Mouse (Mus musculus): ENCODE results near the gene Lrfn2. TPM values are rescaled to one million over a fixed set of nuclear protein-coding genes. Genes with fewer than 3 reads are reported as not detected.

The Lrfn2 gene
- polyA plus RNA-seq, 1 experiment from 2014 or later = not detected

DNA sequence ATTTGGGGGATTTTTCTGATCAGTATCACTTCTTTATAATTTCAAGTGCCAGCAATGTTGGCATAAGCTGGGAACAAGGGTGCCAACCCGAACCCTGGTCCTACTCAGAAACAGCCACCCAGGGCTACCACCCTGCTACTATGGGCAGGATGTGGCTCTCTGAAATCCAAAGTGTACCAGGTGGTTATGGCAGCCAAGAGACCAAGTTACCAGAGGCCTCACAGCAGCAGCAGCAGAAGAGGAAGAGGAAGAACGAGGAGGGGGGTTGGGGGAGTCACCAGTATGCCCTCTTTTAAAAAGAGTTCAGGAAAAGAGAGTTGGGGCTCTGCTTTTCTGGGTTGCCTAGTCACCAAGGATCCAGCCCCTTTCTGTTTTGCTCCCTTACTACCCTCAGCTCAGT lies 147.5 kb downstream of the Lrfn2 start:
- no peaks in the 10 kb centered on the region for H3K9me3 ChIP-seq (replicated peaks)
- 0 out of 2 replicates have a peak, but pooled peaks cover 3% of the 10 kb centered on the region for H3K4me1 ChIP-seq (replicated peaks)
- H3K27ac ChIP-seq (ENCODE audit: poor library complexity, severe bottlenecking) = no peak overlapping the region
- no peak overlapping the region for H3K4me3 ChIP-seq
- H3K9ac ChIP-seq = no peak overlapping the region
- 69% methylated on average over 2 of the region's 2 CpGs for WGBS
- H3K36me3 ChIP-seq = no peaks in the 10 kb centered on the region
- ATAC-seq (ENCODE audit: insufficient number of reproducible peaks, low FRiP score) = no peak
- H3K27me3 ChIP-seq (replicated peaks) = peaks cover 89% of the 10 kb centered on the region
- H3K4me2 ChIP-seq = no peak overlapping the region

GRCm38 (mm10) chr17:49083594-49084380 lies 151.6 kb downstream of the Lrfn2 start:
- no peak overlapping the region for H3K4me2 ChIP-seq
- no peak overlapping the region for H3K4me3 ChIP-seq
- H3K27ac ChIP-seq (ENCODE audit: poor library complexity, severe bottlenecking) = no peak overlapping the region
- H3K9me3 ChIP-seq (replicated peaks) = no peaks in the 10 kb centered on the region; the same call in 1 of the 2 replicates
- no peak overlapping the region for H3K9ac ChIP-seq
- H3K4me1 ChIP-seq (replicated peaks) = no peaks in the 10 kb centered on the region
- no peaks in the 10 kb centered on the region for H3K36me3 ChIP-seq
- no peak for ATAC-seq (ENCODE audit: insufficient number of reproducible peaks, low FRiP score)
- peaks cover 92% of the 10 kb centered on the region for H3K27me3 ChIP-seq (replicated peaks)
- 74% methylated on average over 9 of the region's 9 CpGs for WGBS

- Histone ChIP-seq H3K9ac (no peak overlapping the region), H3K36me3 (no peaks in the 10 kb centered on the region), H3K27me3 (replicated peaks) (peaks cover 92% of the 10 kb centered on the region), H3K4me3 (no peak overlapping the region), H3K9me3 (replicated peaks) (no peaks in the 10 kb centered on the region; the same call in 1 of the 2 replicates), H3K4me1 (replicated peaks) (no peaks in the 10 kb centered on the region), H3K27ac (ENCODE audit: poor library complexity, severe bottlenecking) (no peak overlapping the region), H3K4me2 (no peak overlapping the region)
- ATAC-seq (ENCODE audit: insufficient number of reproducible peaks, low FRiP score) = no peak
- 81% methylated on average over 4 of the region's 4 CpGs for WGBS
Measured at GRCm38 (mm10) chr17:49085111-49085510, 152.9 kb downstream of the Lrfn2 start.

GRCm38 (mm10) chr17:49096781-49097544 lies 164.8 kb downstream of the Lrfn2 start:
- no peak overlapping the region for H3K4me3 ChIP-seq
- 69% methylated on average over 16 of the region's 16 CpGs for WGBS
- H3K9ac ChIP-seq = no peak overlapping the region
- no peak overlapping the region for H3K27ac ChIP-seq (ENCODE audit: poor library complexity, severe bottlenecking)
- ATAC-seq (ENCODE audit: insufficient number of reproducible peaks, low FRiP score) = no peak
- H3K9me3 ChIP-seq (replicated peaks) = no peaks in the 10 kb centered on the region; the same call in 1 of the 2 replicates
- no peaks in the 10 kb centered on the region for H3K36me3 ChIP-seq
- no peaks in the 10 kb centered on the region for H3K4me1 ChIP-seq (replicated peaks)
- H3K4me2 ChIP-seq = no peak overlapping the region
- H3K27me3 ChIP-seq (replicated peaks) = peaks cover 77% of the 10 kb centered on the region

GRCm38 (mm10) chr17:49111399-49111798 lies 179.2 kb downstream of the Lrfn2 start:
- Histone ChIP-seq H3K4me2 (no peak overlapping the region), H3K27ac (ENCODE audit: poor library complexity, severe bottlenecking) (no peak overlapping the region), H3K27me3 (replicated peaks) (peaks cover 21% of the 10 kb centered on the region), H3K4me3 (no peak overlapping the region), H3K36me3 (no peaks in the 10 kb centered on the region), H3K9ac (no peak overlapping the region), H3K4me1 (replicated peaks) (no peaks in the 10 kb centered on the region), H3K9me3 (replicated peaks) (peaks cover 5% of the 10 kb centered on the region; the same call in 1 of the 2 replicates)
- no peak for ATAC-seq (ENCODE audit: insufficient number of reproducible peaks, low FRiP score)
- 81% methylated on average over 3 of the region's 3 CpGs for WGBS

GRCm38 (mm10) chr17:49111911-49112310 lies 179.7 kb downstream of the Lrfn2 start:
- H3K9ac ChIP-seq = no peak overlapping the region
- WGBS = 76% methylated on average over 2 of the region's 2 CpGs
- H3K36me3 ChIP-seq = no peaks in the 10 kb centered on the region
- no peak for ATAC-seq (ENCODE audit: insufficient number of reproducible peaks, low FRiP score)
- H3K4me1 ChIP-seq (replicated peaks) = no peaks in the 10 kb centered on the region
- peaks cover 17% of the 10 kb centered on the region; the same call in 1 of the 2 replicates for H3K27me3 ChIP-seq (replicated peaks)
- H3K4me2 ChIP-seq = no peak overlapping the region
- H3K4me3 ChIP-seq = no peak overlapping the region
- H3K9me3 ChIP-seq (replicated peaks) = peaks cover 5% of the 10 kb centered on the region; the same call in 1 of the 2 replicates
- no peak overlapping the region for H3K27ac ChIP-seq (ENCODE audit: poor library complexity, severe bottlenecking)

DNA sequence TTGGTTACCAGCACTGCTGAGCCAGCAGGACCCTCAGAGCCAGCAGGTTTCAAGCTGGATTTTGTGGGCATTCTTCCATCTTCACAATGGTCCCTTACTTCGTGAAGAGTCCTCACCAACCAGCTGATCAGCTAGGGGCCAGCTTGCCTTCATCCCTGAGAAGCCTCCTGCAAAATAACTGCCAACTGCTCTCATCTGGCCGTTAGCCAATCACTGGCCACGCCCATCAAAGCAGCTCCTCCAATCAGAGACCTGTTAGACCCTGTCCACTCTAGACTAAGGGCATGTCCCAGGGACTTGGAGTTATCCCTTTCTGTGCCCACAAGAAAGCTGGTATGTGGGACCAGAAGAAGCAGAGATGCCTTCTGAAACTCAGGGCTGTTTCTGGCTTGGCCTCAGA lies 181.2 kb downstream of the Lrfn2 start:
- Histone ChIP-seq H3K36me3 (no peaks in the 10 kb centered on the region), H3K27me3 (replicated peaks) (peaks cover 11% of the 10 kb centered on the region; the same call in 1 of the 2 replicates), H3K9ac (no peak overlapping the region), H3K4me2 (no peak overlapping the region), H3K4me3 (no peak overlapping the region), H3K27ac (ENCODE audit: poor library complexity, severe bottlenecking) (no peak overlapping the region), H3K4me1 (replicated peaks) (no peaks in the 10 kb centered on the region), H3K9me3 (replicated peaks) (peaks cover 5% of the 10 kb centered on the region; the same call in 1 of the 2 replicates)
- 48% methylated on average over 3 of the region's 3 CpGs for WGBS
- ATAC-seq (ENCODE audit: insufficient number of reproducible peaks, low FRiP score) = no peak

GRCm38 (mm10) chr17:49124166-49124565 lies 192.0 kb downstream of the Lrfn2 start:
- H3K27me3 ChIP-seq (replicated peaks) = 0 out of 2 replicates have a peak, but pooled peaks cover 3% of the 10 kb centered on the region
- no peaks in the 10 kb centered on the region for H3K36me3 ChIP-seq
- no peak overlapping the region for H3K9ac ChIP-seq
- WGBS = 82% methylated on average over 1 of the region's 1 CpGs
- no peak overlapping the region for H3K4me3 ChIP-seq
- no peaks in the 10 kb centered on the region for H3K4me1 ChIP-seq (replicated peaks)
- no peak overlapping the region for H3K4me2 ChIP-seq
- no peak for ATAC-seq (ENCODE audit: insufficient number of reproducible peaks, low FRiP score)
- no peak overlapping the region for H3K27ac ChIP-seq (ENCODE audit: poor library complexity, severe bottlenecking)
- no peaks in the 10 kb centered on the region for H3K9me3 ChIP-seq (replicated peaks)

DNA sequence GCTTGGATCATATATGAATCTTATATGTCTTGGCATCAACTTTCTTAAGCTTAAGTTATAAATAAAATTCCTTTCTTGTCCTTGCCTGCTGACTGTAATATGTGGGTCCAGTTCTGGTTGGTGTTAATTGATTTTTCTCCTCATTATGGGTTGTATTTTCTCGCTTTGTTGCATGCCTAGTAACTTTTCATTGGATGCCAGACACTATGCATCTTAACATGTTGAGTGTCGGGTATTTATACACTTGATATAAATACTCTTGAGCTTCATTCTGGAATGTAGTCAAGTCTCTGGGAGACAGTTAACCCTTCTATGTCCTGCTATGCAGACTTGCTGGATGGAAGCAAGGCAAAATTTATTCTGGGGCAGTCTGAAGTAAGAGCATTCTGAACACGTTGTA lies 192.5 kb downstream of the Lrfn2 start:
- no peaks in the 10 kb centered on the region for H3K9me3 ChIP-seq (replicated peaks)
- H3K4me2 ChIP-seq = no peak overlapping the region
- 0 out of 2 replicates have a peak, but pooled peaks cover 4% of the 10 kb centered on the region for H3K27me3 ChIP-seq (replicated peaks)
- H3K9ac ChIP-seq = no peak overlapping the region
- H3K4me1 ChIP-seq (replicated peaks) = no peaks in the 10 kb centered on the region
- ATAC-seq (ENCODE audit: insufficient number of reproducible peaks, low FRiP score) = no peak
- no peak overlapping the region for H3K4me3 ChIP-seq
- 68% methylated on average over 3 of the region's 3 CpGs for WGBS
- H3K36me3 ChIP-seq = no peaks in the 10 kb centered on the region
- no peak overlapping the region for H3K27ac ChIP-seq (ENCODE audit: poor library complexity, severe bottlenecking)
